Mouse (Mus musculus): ENCODE data around the gene Cdkn1c.

The Cdkn1c gene

GRCm38 (mm10) chr7:143460874-143461273 is at the start of gene Cdkn1c:
Gene Cdkn1c (minus strand): TSS chr7:143461050.
- peak; percentile 94 for DNase-seq (ENCODE audit: low read depth, low spot score)

GRCm38 (mm10) chr7:143509566-143509965 is 48.7 kb upstream of the Cdkn1c start:
- DNase-seq (ENCODE audit: low read depth, low spot score) = no peak

GRCm38 (mm10) chr7:143506675-143507074 is 45.8 kb upstream of the Cdkn1c start:
- peak; percentile 78 for DNase-seq (ENCODE audit: low read depth, low spot score)

- DNase-seq (ENCODE audit: low read depth, low spot score) = no peak
These were observed 45.4 kb upstream of the Cdkn1c start for GRCm38 (mm10) chr7:143506271-143506670.

GRCm38 (mm10) chr7:143505823-143506222 is 45.0 kb upstream of the Cdkn1c start:
- DNase-seq (ENCODE audit: low read depth, low spot score) = peak; percentile 82

GRCm38 (mm10) chr7:143505411-143505810 is 44.6 kb upstream of the Cdkn1c start:
- DNase-seq (ENCODE audit: low read depth, low spot score) = no peak

- DNase-seq (ENCODE audit: low read depth, low spot score) = no peak
These were observed 43.1 kb upstream of the Cdkn1c start for GRCm38 (mm10) chr7:143503926-143504325.

GRCm38 (mm10) chr7:143502418-143503200 is 41.8 kb upstream of the Cdkn1c start, which contains the start of gene Phlda2:
Gene Phlda2 (minus strand): TSS chr7:143503150.
- DNase-seq (ENCODE audit: low read depth, low spot score) = peak; percentile 29

GRCm38 (mm10) chr7:143501643-143502417 is 41.0 kb upstream of the Cdkn1c start:
- peak; percentile 64 for DNase-seq (ENCODE audit: low read depth, low spot score)

- DNase-seq (ENCODE audit: low read depth, low spot score) = no peak
These were observed 40.1 kb upstream of the Cdkn1c start for GRCm38 (mm10) chr7:143500912-143501311.

GRCm38 (mm10) chr7:143498584-143498983 is 37.7 kb upstream of the Cdkn1c start:
- no peak for DNase-seq (ENCODE audit: low read depth, low spot score)

GRCm38 (mm10) chr7:143495104-143495961 is 34.5 kb upstream of the Cdkn1c start:
- no peak for DNase-seq (ENCODE audit: low read depth, low spot score)

- no peak for DNase-seq (ENCODE audit: low read depth, low spot score)
These were observed 32.8 kb upstream of the Cdkn1c start for GRCm38 (mm10) chr7:143493616-143494126.

- no peak for DNase-seq (ENCODE audit: low read depth, low spot score)
These were observed 28.9 kb upstream of the Cdkn1c start for GRCm38 (mm10) chr7:143489735-143490134.

GRCm38 (mm10) chr7:143482541-143482940 is 21.7 kb upstream of the Cdkn1c start:
- no peak for DNase-seq (ENCODE audit: low read depth, low spot score)

- no peak for DNase-seq (ENCODE audit: low read depth, low spot score)
These were observed 21.0 kb upstream of the Cdkn1c start for GRCm38 (mm10) chr7:143481806-143482387.

- DNase-seq (ENCODE audit: low read depth, low spot score) = peak; percentile 81
These were observed 19.6 kb upstream of the Cdkn1c start for GRCm38 (mm10) chr7:143480498-143480897.

- no peak for DNase-seq (ENCODE audit: low read depth, low spot score)
These were observed 16.9 kb upstream of the Cdkn1c start for GRCm38 (mm10) chr7:143477800-143478199.

GRCm38 (mm10) chr7:143476702-143477335 is 16.0 kb upstream of the Cdkn1c start:
- DNase-seq (ENCODE audit: low read depth, low spot score) = no peak

- no peak for DNase-seq (ENCODE audit: low read depth, low spot score)
These were observed 15.0 kb upstream of the Cdkn1c start for GRCm38 (mm10) chr7:143475876-143476275.

- no peak for DNase-seq (ENCODE audit: low read depth, low spot score)
These were observed 14.0 kb upstream of the Cdkn1c start for GRCm38 (mm10) chr7:143474811-143475210.

All from CD4-positive, CD25-positive, alpha-beta regulatory T cell, adult 2 months (primary cell).